Mouse (Mus musculus) cerebellum, adult 2 months (tissue): ENCODE data around the gene St6galnac6.

Experiments
- CTCF ChIP-seq: fragments of 200-500 bp; IDR thresholded peaks from 2 replicates; pipeline ENCODE4 v1.5.1; 2011; ENCODE audit warnings: low read depth, mild to moderate bottlenecking, control low read depth, low read length, moderate library complexity, borderline replicate concordance; ENCODE audit not compliant: insufficient read depth
- POLR2A ChIP-seq: fragments of 200-500 bp; IDR thresholded peaks from 2 replicates; pipeline ENCODE4 v1.6.1; 2011; ENCODE audit warnings: low read length, control low read depth, borderline replicate concordance; ENCODE audit not compliant: insufficient read depth

- TF ChIP-seq CTCF (no peak), POLR2A (no peak)
Measured at GRCm38 (mm10) chr2:32629276-32629976, 29.9 kb downstream of the St6galnac6 start.
